Mouse (Mus musculus): ENCODE results near the gene Bdkrb1.

The Bdkrb1 gene

DNA sequence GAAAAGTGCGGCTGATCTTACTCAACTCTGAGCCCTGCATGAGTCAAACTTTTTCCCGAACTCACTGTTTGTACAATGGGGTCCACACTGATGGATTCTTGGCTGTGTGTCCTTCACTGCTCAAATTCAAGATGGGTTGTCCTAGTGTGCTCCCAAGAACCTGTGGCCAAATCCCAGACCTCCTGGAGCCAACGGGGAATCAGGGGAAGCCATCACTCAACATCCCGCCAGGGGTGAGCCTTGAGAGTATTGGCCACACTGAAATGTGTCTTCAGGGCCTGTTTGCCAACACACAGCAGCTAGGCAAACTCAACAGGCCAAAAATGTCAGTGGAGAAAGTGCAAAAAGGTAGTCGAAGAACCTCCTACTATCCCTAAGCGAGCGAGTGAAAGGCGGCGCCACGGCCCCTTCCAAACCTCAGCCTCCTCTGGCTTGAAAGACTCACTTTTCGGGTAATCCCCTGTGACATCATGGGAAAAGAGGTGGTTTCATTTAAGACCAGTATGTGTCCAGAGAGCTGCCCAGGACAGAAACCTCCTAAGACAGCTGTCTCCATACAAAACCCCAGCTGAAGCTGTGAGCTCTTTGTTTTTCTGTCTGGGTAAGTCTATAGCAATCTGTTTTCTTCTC, at the start of gene Bdkrb1:
TSS of gene Bdkrb1 (plus strand) at position 505 of the 630 bp plus-strand sequence.
- no peak for DNase-seq (ENCODE audit: low read depth, low spot score)

DNA sequence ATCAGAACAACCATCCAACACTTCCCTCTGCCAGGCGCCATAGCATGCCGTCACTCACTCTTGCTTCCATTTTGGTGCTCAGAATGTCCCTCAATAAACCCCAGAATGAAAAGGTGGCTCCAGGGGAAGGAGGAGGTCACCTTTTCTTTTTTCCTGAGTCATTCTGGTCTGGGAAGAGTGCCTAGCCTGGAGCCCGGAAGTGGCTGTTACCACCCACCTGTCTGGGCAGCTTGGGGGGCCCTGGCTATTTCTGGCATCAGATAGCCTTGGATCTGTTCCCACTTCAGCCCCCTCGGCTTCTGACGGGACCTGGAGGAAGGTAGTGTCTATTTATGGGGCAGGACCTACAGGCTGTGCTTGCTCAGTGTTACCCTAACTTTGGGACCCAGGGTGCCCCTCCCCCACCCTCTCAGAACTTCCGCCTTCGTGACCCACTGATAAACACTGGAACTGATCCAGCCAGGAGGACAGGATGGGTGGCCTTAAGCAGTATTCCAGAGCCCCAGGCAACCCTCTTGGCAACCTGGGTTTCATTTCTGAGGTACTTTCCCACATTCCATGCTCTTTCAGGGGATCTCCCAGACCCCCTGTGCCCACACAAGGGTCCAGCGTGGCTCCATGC, 48.6 kb upstream of the Bdkrb1 start:
- no peak for DNase-seq (ENCODE audit: low read depth, low spot score)

DNA sequence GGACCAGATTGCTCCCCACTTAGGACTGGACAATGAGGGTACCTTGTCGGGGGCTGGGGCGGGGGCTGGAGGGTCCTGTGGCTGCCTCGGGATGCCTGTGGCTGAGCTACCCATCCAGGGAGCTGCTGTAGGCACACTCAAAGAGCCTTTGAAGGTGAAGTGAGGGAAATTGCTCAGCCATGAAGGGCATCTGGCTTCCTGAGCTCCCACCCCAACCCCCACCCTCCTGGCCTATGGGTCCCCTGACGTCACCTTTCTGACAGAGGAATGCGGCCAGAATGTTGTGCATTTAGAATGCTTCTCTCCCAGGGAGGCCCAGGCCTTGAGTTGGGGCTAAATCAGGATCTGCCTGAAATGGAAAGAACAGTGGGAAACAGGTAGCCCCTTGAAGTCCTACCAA, 47.7 kb upstream of the Bdkrb1 start:
- no peak for DNase-seq (ENCODE audit: low read depth, low spot score)

DNA sequence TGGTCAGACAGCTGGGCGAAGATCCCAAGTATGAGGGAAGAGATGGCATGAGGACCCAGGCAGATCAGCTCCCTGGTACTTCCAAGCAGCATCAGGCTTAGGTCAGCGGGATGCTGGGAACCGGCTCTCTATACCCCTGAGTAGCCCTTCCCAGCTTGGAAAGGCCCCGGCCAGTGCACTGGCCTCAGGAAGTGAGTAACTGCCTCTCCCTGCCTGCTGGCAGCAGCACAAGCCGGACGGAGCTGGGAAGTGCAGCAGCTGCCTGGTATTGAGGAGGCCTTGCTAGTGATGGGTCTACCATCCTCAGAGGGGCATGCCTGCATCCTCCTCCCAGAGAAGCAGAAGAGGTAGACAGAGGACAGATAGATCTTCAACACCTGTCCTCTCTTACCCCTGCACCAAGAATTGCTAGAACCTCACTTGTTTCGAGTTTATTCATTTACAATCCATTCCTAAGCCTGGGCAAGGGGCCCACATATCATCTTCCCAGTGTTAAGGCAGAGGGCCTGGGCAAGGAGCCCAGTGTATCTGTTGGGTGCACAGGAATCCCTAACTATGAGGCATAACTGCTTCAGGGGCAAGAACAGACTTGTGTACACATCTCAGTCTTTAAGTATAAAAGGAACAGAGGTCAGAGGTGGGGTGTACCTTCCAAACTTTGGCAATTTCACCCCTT, 45.5 kb upstream of the Bdkrb1 start:
- no peak for DNase-seq (ENCODE audit: low read depth, low spot score)

DNA sequence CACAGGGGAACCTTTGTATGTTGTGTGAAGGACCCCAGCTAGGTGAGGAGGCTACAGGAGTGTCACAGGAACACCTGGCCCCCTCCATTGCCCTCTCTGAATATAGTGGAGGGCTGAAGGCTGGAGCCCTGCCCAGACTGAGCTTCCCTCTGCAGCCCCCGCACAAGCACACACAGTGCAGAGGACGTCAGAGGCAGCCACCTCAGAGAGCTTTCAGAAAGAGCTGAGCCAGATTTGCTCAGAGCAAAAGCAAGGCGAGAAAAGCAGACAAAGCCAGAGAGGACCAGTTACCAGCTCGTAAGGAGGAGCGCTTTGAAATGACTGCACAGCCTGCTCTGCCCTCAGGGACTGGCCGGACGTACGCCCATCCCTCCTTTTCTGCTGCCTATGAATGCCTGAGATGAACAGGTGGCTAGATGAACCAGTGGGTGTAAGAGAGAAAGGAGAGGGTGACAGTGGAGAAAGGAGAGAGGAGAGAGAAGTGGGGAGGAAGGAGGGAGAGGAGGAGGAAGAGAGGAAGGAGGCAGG, 41.8 kb upstream of the Bdkrb1 start:
- DNase-seq (ENCODE audit: low read depth, low spot score): peak; percentile 76

DNA sequence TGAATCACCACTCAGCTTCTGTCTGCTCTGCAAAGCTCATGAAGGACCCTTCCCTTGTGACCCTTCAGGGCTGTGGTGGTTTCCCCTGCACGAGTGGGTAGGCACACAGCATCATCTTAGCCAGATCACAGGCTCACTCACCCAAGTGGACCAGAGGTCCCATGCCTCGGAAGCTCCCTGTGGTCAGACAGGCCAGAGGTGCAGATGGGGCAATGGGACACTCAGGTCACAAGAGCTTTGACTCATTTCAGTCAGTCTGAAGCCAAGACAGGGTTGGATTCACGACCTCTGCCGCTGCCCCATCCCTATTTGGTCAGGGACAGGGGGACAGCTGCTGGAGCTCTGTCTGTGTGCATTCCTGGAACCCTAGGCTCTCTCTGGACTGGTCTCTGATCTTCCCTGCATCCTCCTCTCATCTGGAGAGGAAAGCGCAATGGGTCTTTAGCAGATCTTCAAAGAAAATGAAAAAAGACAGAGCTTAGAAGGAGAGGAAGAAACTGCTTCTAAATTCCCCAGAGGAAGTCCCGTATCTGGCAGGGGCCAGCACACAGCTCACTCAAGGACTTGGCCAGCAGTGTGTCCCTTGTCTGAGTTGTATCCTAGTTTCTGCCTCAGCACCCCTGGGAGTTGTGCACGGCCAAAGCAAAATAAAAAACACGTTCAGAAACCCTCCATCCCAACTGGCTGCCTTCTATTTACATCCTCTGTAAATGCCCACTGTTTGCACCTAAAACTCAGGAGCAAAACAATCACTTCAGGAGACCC, 40.6 kb upstream of the Bdkrb1 start:
- no peak for DNase-seq (ENCODE audit: low read depth, low spot score)

DNA sequence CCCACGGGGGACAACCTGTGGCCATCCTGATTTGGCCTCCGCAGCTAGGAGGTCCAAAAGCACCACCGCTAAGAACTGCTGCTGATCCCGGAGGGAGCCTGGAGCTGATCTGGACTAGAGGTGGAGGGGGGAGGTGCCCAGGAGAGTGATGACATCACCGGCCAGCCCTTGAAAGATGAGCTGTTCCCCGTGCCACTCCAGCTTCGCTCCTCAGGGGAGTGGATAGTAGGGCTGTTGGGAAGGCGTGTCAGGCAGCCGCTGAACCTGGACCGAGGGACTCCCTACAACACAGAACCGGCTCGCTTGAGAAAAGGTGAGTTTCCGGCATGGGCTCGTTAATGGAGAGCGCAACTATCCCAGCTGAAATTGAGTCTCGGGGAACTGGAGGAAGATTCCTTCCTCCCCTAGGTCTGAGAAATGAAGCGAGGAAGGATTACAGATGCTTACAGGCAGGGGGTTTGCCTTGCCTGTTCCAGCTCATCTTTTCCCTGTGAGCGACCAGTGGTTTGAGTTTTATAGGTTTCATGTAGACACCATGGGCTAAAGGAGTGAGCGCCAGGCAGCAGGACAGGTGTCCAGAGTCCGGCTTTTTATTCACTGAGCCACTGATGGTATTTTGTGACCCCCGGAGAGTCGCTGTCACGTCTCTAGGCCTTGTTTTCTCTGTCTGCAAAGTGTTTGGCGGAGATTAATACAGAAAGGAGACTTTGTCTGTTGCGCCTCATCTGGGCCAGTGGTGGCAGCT, 39.8 kb upstream of the Bdkrb1 start, which contains the start of gene Bdkrb2:
TSS of gene Bdkrb2 (plus strand) at position 291 of the 745 bp plus-strand sequence.
- DNase-seq (ENCODE audit: low read depth, low spot score): peak; percentile 52

DNA sequence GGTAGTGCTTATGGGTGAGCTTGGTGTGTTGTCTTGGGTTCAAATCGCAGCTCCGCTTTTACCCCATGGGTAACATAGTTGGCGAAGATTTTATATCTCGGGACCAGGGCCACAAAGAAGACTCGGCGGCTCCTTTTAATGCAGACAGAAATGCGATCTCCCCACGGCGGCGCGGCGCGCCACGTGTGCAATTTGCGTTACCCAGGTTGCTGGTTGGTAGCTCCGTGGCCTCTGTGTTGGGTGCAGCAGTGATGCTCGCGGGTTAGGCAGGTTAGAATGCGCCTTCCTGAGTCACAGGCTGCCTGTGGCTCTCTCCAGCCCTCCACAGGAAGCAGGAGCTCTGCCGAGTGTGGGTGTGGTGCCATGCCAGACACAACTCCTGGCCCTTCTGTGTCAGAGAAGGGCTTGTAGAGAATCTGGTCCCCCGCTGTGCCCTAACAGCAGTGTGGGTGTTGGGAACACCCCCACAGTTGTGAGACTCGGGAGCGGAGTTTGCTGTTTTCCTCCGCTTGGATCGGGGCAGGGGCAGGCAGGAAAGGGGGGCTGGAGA, 39.1 kb upstream of the Bdkrb1 start:
- peak; percentile 66 for DNase-seq (ENCODE audit: low read depth, low spot score)

DNA sequence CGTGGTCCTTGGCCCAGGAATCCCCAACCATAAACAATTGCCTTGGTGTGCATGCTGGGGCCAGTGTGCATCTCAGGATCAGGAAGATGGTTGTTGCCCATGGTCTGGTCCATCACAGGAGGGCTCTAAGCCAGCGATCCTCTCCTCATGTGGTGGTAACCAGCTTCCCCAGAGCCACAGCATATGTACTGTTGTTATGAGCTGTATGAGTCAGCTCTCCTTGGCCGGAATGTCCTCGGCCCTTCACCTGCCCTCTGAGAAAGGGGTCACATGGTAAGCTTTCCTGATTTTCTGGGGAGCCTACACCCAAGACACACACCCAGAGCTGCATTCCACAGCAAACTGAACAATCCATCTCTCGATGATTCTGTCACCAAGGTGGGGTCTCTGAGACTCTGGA, 37.7 kb upstream of the Bdkrb1 start:
- DNase-seq (ENCODE audit: low read depth, low spot score): no peak

DNA sequence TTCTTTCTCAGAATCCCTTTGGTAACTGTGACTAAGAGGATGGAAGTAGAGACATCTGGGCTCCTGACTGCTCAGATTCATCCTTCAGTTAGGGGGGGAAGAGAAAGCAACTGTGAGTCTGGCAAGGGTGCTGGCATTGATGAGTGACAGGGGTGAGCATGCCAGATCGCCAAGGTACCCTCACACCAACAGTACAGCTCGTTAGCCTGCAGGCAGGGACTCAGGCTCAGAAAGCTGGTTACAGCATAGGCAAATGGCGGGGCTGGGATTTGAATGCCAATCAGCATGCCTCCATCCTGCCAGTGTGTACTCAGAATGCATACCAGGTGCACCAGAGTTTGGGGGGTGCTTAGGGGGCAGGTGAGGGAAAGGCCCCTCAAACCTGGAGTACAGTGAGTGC, 31.0 kb upstream of the Bdkrb1 start:
- no peak for DNase-seq (ENCODE audit: low read depth, low spot score)

DNA sequence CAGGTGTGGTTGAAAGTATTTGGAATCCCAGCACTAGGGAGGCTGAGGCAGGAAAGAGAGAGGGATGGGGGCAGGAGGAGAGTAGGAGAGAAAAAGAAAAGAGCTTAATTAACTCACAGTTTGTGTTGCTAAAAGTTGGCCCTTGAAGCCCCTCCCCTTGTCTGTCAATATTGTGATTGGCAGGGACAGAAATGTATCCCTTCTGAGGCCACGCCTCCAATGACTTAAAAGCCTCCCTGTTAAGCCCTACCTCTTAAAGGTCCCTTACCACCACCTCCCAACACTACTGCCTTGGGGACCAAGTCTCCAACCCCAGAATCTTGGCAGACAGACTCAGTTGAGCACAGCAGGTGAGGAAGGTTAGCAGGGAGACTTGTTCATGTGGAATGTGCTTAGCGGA, 30.3 kb upstream of the Bdkrb1 start:
- DNase-seq (ENCODE audit: low read depth, low spot score): no peak

DNA sequence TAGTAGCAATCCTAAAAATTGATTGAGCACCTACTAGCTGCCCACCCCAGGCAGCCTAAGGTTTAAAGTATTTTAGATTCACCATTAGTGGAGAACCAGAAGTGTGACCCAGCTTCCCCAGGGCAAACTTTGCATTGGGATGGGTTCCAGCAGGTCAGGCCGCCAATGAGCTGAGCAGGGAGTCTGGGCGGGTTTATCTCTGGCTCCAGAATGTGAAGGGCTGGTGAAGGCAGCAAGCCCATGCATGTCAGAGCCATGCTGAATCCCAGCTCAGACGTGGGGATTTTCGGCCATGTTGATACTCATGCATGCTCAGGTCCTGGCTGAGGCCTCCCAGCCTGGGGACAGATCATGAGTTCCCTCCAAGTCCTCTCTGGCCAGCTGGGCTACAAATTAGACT, 28.5 kb upstream of the Bdkrb1 start:
- DNase-seq (ENCODE audit: low read depth, low spot score): no peak

DNA sequence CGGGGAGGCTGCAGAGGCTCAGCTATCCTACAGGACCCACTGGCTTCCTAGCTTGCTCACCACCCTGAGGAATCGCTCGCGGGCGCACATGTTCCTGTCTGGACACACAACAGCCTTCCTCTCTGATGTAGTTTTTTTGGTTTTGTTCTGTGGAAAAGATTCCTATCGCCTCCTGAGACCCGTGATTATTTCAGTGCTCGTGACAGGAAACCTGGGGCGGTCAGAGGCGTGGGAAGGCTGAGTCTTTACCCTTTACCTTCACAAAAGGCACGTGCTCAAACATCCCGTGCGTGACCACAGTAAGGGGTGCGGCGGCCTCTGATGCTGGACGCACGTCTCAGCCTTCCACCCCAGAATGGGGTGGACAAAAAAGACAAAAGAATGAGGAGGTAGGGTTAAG, 22.4 kb upstream of the Bdkrb1 start:
- DNase-seq (ENCODE audit: low read depth, low spot score): no peak

DNA sequence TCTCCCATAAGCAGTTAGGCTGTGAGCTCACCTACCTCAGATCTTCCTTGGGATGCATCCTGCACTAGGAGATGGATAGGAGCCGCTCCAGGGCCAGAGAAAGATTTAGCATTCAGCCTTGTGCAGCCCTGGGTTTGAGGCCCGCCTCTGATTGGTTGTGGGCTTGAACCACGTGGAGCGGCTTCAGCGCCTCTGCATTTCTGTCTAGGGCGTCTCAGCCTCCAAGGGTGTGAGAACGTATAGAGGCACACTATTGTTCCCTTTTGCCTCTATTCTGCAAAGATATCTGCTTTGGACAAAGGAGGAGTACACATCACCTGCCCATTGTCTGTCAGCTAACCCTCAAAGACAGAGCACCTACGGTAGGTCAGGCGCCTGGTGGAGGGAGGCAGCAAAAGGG, 20.4 kb upstream of the Bdkrb1 start:
- no peak for DNase-seq (ENCODE audit: low read depth, low spot score)

DNA sequence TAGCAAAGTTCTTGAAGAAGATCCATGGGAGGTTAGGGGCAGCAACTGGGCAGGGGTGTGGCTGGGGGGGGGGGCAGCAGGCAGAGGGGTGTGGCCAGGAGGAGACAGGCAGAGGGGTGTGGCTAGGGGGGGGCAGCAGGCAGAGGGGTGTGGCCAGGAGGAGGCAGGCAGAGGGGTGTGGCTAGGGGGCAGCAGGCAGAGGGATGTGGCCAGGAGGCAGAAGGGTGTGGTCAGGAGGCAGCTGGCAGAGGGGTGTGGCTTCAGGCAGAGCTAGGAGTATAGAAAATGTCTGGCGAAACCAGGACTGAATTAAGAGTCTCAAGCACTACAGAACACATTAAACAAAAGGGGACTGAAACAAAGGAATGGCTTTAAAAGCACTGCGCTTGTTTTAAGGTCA, 19.4 kb upstream of the Bdkrb1 start:
- DNase-seq (ENCODE audit: low read depth, low spot score): peak; percentile 33

DNA sequence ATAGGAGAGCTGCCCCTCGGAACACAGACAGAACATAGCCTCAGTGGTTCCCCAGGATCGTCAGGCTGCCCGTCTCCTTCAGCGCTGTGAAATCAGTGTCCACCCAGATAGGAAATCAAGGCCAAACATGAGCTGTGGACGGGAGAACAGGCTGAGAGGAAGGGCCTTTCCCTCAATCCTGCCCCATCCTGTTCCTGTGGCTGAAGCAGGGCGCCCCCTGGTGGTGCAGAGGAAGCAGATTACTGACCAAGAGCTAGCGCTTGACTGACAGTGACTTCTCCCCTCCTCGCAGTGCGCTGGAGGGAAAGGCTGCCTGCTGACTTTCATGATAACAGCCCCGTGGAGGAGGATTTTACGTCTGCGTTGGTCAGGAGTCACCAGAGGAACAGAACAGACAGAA, 18.0 kb upstream of the Bdkrb1 start:
- peak; percentile 84 for DNase-seq (ENCODE audit: low read depth, low spot score)

DNA sequence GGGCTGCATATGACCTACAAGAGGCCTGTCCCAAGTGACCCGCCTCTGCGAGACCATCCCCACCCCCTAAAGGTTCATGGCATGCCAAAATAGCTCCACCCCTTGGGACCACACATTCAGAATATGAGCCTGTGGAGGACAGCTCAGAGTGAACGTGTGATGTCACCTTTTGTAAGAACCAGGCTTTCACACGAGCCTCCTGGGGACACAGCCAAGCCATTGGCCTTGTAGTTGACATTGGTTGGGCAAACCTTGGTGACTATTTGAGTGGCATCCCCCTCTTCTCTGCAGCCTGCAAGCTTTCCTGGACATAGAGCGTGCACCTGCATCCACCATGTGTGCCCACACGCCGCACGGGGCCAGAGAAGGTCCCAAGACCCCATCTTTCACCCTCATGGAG, 15.4 kb upstream of the Bdkrb1 start:
- no peak for DNase-seq (ENCODE audit: low read depth, low spot score)

DNA sequence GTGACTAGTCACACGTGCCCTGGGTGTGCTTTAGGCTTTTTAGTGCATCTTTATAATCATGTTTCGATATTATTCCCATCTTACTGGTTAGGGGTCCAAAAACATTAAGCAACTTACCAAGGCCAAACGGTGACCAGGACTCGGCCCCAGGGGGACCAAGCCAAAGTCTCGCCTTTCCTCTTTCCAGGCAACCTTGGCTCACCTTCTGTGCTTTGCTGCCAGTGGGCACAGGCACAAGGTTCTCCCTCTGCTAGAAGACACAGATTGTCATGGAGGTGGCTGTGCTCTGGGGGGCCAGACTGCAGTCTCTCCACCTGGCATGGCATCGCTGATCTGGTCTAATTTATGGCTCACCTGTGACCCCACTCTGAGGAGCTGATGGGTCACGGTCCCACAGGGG, 12.1 kb upstream of the Bdkrb1 start:
- no peak for DNase-seq (ENCODE audit: low read depth, low spot score)

DNA sequence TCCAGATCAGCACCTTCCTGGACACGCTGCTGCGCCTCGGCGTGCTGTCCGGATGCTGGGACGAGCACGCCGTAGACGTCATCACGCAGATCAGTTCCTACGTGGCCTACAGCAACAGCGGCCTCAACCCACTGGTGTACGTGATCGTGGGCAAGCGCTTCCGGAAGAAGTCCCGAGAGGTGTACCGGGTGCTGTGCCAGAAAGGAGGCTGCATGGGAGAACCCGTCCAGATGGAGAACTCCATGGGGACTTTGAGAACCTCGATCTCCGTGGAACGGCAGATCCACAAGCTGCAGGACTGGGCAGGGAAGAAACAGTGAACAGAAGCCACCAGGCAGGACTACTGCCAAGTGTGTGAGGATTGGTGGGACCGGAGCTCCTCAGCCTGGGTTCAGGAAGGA, 10.5 kb upstream of the Bdkrb1 start:
- no peak for DNase-seq (ENCODE audit: low read depth, low spot score)

DNA sequence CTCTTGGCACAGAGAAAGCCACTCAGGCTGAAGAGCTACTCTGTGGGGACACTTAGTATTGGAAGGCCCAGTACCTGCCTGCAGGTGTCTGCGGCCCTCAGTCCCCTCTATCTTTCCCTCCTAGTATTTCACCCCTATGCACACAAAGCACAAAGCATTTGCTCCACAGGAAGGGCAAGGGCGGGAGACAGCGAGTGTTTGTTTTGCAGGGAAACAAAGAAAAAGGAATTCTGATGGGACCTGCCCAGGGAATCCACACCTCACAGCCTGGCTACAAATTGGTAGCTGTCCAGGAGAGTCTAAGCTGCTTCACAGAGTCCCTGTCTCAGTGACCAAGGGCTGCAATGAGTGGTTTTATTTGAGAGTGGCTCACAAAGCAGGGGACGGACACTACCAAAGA, 9.4 kb upstream of the Bdkrb1 start:
- DNase-seq (ENCODE audit: low read depth, low spot score): no peak

DNA sequence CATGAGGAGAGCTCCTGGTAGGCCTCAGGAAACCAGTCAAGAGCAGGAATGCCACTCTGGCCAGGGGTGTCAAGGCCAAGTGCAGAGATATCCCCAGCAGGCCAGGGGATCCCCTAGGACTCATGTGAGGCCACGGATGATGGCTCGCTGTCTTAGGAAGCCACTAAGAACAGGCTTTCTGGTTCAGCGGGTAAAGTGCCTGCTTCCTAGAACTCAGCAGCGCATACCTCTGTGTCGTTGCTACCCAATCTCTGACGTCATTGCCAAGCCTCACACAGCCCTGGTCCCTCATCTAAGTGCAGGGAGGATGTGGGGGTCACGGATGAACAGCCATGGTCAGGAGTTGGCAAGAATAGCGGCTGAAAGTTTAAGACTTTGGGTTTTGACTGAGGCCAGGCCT, 5.8 kb upstream of the Bdkrb1 start:
- DNase-seq (ENCODE audit: low read depth, low spot score): no peak
